Mouse (Mus musculus) small intestine, adult 2 months (tissue): Measurements from ENCODE around the gene Sfi1. TPM values are rescaled to one million over a fixed set of nuclear protein-coding genes. Genes with fewer than 3 reads are reported as not detected.
"Not testable (repeated sequence)": the region's sequence is repeated elsewhere in the genome, so short reads cannot be mapped to it uniquely, and the experiment has no call there.

Experiments used
- H3K27ac ChIP-seq: fragments of 200-500 bp; 2 replicates; pipeline ENCODE4 v1.5.1; 2012; ENCODE audit warnings: low read depth, low read length, control low read depth, inconsistent platforms; ENCODE audit not compliant: insufficient read depth
- H3K27me3 ChIP-seq: fragments of 200-500 bp; 2 replicates; pipeline ENCODE4 v1.6.1; 2012; ENCODE audit warnings: mild to moderate bottlenecking, moderate library complexity, low read length, inconsistent platforms; ENCODE audit not compliant: control insufficient read depth, insufficient read depth
- H3K36me3 ChIP-seq: fragments of 200-500 bp; 2 replicates; pipeline ENCODE4 v1.6.1; 2012; ENCODE audit warnings: mild to moderate bottlenecking, low read length, control low read depth, inconsistent platforms; ENCODE audit not compliant: control insufficient read depth, insufficient read depth
- H3K4me1 ChIP-seq: fragments of 200-500 bp; 2 replicates; pipeline ENCODE4 v1.6.1; 2012; ENCODE audit warnings: low read length, inconsistent platforms, mixed read lengths; ENCODE audit not compliant: control insufficient read depth, insufficient read depth, insufficient read length
- H3K4me3 ChIP-seq: fragments of 200-500 bp; 2 replicates; pipeline ENCODE4 v1.5.1; 2012; ENCODE audit warnings: low read depth, mild to moderate bottlenecking, control low read depth, inconsistent platforms, low read length, moderate library complexity
- CTCF ChIP-seq: fragments of 200-500 bp; IDR thresholded peaks from 2 replicates; pipeline ENCODE4 v1.5.1; 2012; ENCODE audit warnings: low read depth, mild to moderate bottlenecking, control low read depth, inconsistent platforms, low read length, moderate library complexity, mixed read lengths; ENCODE audit not compliant: insufficient replicate concordance, insufficient read length; ENCODE audit errors: extremely low read depth
- POLR2A ChIP-seq: fragments of 200-500 bp; IDR thresholded peaks from 2 replicates; pipeline ENCODE4 v1.6.1; 2012; ENCODE audit warnings: low read depth, mild to moderate bottlenecking, control low read depth, inconsistent platforms, low read length, moderate library complexity
- whole genome bisulfite sequencing: fragments of 180-500 bp; shearing (Covaris S2); methylation state at CpG from one replicate; pipeline ENCODE4 v1.1.7; 2018; 5-methylcytosine and 5-hydroxymethylcytosine counted together
- polyA plus RNA-seq: library from polyadenylated mRNA; depleted of rRNA; stranded (reverse); fragments of >200 nt; gene quantifications from 2 replicates; pipeline ENCODE4 v1.2.3, GENCODE M21; 2012

The Sfi1 gene
- polyA plus RNA-seq, 1 experiment = 21.2 TPM

- peak overlapping the region; percentile 93 for H3K27ac ChIP-seq
- peaks cover 6% of the 10 kb centered on the region for H3K36me3 ChIP-seq
- TF ChIP-seq CTCF (no peak), POLR2A (no peak)
- H3K4me1 ChIP-seq = no peaks in the 10 kb centered on the region
- H3K4me3 ChIP-seq = peak overlapping the region; percentile 69
- no peaks in the 10 kb centered on the region for H3K27me3 ChIP-seq
- 4% methylated on average over 16 of the region's 16 CpGs for WGBS
Measured at GRCm38 (mm10) chr11:3201326-3202230, 8.3 kb upstream of the Sfi1 start.

- H3K36me3 ChIP-seq, H3K4me3 ChIP-seq, H3K4me1 ChIP-seq, H3K27me3 ChIP-seq, H3K27ac ChIP-seq: not testable (repeated sequence)
- WGBS = 92% methylated on average over 7 of the region's 7 CpGs
Measured at GRCm38 (mm10) chr11:3200636-3201035, 7.4 kb upstream of the Sfi1 start.

GRCm38 (mm10) chr11:3182707-3183106 lies 10.6 kb downstream of the Sfi1 start:
- H3K27me3 ChIP-seq, H3K4me1 ChIP-seq, H3K27ac ChIP-seq, H3K4me3 ChIP-seq, H3K36me3 ChIP-seq: not testable (repeated sequence)
- 88% methylated on average over 1 of the region's 1 CpGs for WGBS

- WGBS = 74% methylated on average over 1 of the region's 1 CpGs
Measured at GRCm38 (mm10) chr11:3181971-3182370, 11.3 kb downstream of the Sfi1 start.

GRCm38 (mm10) chr11:3181250-3181649 lies 12.0 kb downstream of the Sfi1 start:
- H3K27me3 ChIP-seq, H3K4me1 ChIP-seq, H3K4me3 ChIP-seq, H3K36me3 ChIP-seq, H3K27ac ChIP-seq: not testable (repeated sequence)
- 58% methylated on average over 4 of the region's 4 CpGs for WGBS

More at GRCm38 (mm10) chr11:3181971-3182370, 11.3 kb downstream of the Sfi1 start:
- H3K27me3 ChIP-seq, H3K4me1 ChIP-seq, H3K27ac ChIP-seq, H3K4me3 ChIP-seq, H3K36me3 ChIP-seq: not testable (repeated sequence)

- not testable (repeated sequence) for H3K27me3 ChIP-seq, H3K27ac ChIP-seq, H3K4me1 ChIP-seq, H3K4me3 ChIP-seq, H3K36me3 ChIP-seq
- WGBS = 75% methylated on average over 6 of the region's 6 CpGs
Measured at GRCm38 (mm10) chr11:3180510-3181160, 12.6 kb downstream of the Sfi1 start.

GRCm38 (mm10) chr11:3179726-3180092 lies 13.6 kb downstream of the Sfi1 start:
- not testable (repeated sequence) for H3K36me3 ChIP-seq
- 89% methylated on average over 7 of the region's 7 CpGs for WGBS

GRCm38 (mm10) chr11:3178968-3179725 lies 14.1 kb downstream of the Sfi1 start:
- H3K27me3 ChIP-seq, H3K36me3 ChIP-seq, H3K4me3 ChIP-seq, H3K27ac ChIP-seq, H3K4me1 ChIP-seq: not testable (repeated sequence)
- 84% methylated on average over 6 of the region's 6 CpGs for WGBS

More at GRCm38 (mm10) chr11:3179726-3180092, 13.6 kb downstream of the Sfi1 start:
- not testable (repeated sequence) for H3K27me3 ChIP-seq, H3K4me3 ChIP-seq, H3K4me1 ChIP-seq, H3K27ac ChIP-seq

GRCm38 (mm10) chr11:3173425-3174318 lies 19.6 kb downstream of the Sfi1 start:
- H3K4me1 ChIP-seq, H3K4me3 ChIP-seq, H3K27ac ChIP-seq, H3K36me3 ChIP-seq, H3K27me3 ChIP-seq: not testable (repeated sequence)
- 75% methylated on average over 11 of the region's 11 CpGs for WGBS

- H3K27me3 ChIP-seq, H3K4me3 ChIP-seq, H3K4me1 ChIP-seq, H3K36me3 ChIP-seq, H3K27ac ChIP-seq: not testable (repeated sequence)
- WGBS = 50% methylated on average over 4 of the region's 6 CpGs
Measured at GRCm38 (mm10) chr11:3172526-3172925, 20.7 kb downstream of the Sfi1 start.
